Mouse (Mus musculus) left cerebral cortex, adult 2 months (tissue): ENCODE measurements at regions not wholly inside any gene's neighbourhood (a gene's known extent, or its start where the extent isn't known, plus 50 kb on each side); places are given as distances from the start of the nearest gene placed in this dataset.

ENCODE experiments used
- DNase-seq, 2 experiments: peaks; one replicate each; pipeline ENCODE4 v3.0.0; 2021 to 2022; ENCODE audit warnings: low spot score in 2 of 2, mixed read lengths in 1 of 2; ENCODE audit errors: extremely low spot score in 1 of 2
- H3K27ac ChIP-seq: fragments of 200-600 bp; 2 replicates; pipeline ENCODE4 v1.8.1; 2022
- H3K4me3 ChIP-seq: fragments of 200-600 bp; 2 replicates; pipeline ENCODE4 v1.8.1; 2022
- CTCF ChIP-seq: fragments of 200-600 bp; IDR thresholded peaks from 2 replicates; pipeline ENCODE4 v1.8.1; 2022; ENCODE audit warnings: antibody characterized with exemption, mild to moderate bottlenecking, moderate library complexity
- intact Hi-C: fragments of 180-260 bp; cut with DNase I; formaldehyde crosslinking; loops from one replicate; pipeline ENCODE4 v1.15.1; 2025

- intact Hi-C loops: no loop called here
- no peak for TF ChIP-seq CTCF
- Histone ChIP-seq H3K4me3 (no peak overlapping the region), H3K27ac (no peak overlapping the region)
- DNase-seq: no peak
Observed at GRCm38 (mm10) chr16:30900121-30900520, 181.1 kb downstream of the Xxylt1 start.

GRCm38 (mm10) chr16:30901309-30901708 lies 179.9 kb downstream of the Xxylt1 start:
- H3K27ac ChIP-seq: no peak overlapping the region
- TF ChIP-seq CTCF: no peak
- H3K4me3 ChIP-seq: no peak overlapping the region
- intact Hi-C loops: no loop called here
- DNase-seq: no peak
